Mouse (Mus musculus): ENCODE results near the gene Wnt16. TPM values are rescaled to one million over a fixed set of nuclear protein-coding genes. Genes with fewer than 3 reads are reported as not detected.

Gene Wnt16
- total and polyA plus RNA-seq, 3 experiments: 10.9 to 71.1 (median 15.9) TPM

GRCm38 (mm10) chr6:22297028-22297427 is 9.0 kb downstream of the Wnt16 start:
- in situ Hi-C loops (cut with MboI; ENCODE audit: low pct_ligation_motif_present, low pct_unique_long_range_greater_than_20kb, low sequenced_read_pairs) (no loop called here), dilution Hi-C loops (cut with MboI; ENCODE audit: extremely low pct_ligation_motif_present, extremely low pct_unique_long_range_greater_than_20kb, low sequenced_read_pairs) (no loop called here)
- Histone ChIP-seq H3K4me1 (ENCODE audit: control insufficient read depth in 1 of 2, insufficient read depth in 2 of 2) (peaks cover 3 to 14% of the 10 kb centered on the region in 2 experiments; a peak in 2 of 4 replicates), H3K4me3 (replicated peaks in 1 of 3; ENCODE audit: low read depth in 2 of 3, low read length in 2 of 3, poor library complexity in 1 of 3) (no peak overlapping the region), H3K79me2 (replicated peaks; ENCODE audit: control insufficient read depth, extremely low read depth, insufficient read depth, poor library complexity, severe bottlenecking) (peaks cover 43% of the 10 kb centered on the region), H3K36me3 (replicated peaks in 1 of 2; ENCODE audit: control insufficient read depth in 1 of 2, insufficient read depth in 1 of 2, low read length in 1 of 2) (peaks cover 38 to 51% of the 10 kb centered on the region in 2 experiments), H3K9me3 (replicated peaks; ENCODE audit: low read length) (no peaks in the 10 kb centered on the region), H3K27me3 (replicated peaks) (no peaks in the 10 kb centered on the region), H3K27ac (ENCODE audit: insufficient read depth, low read depth) (no peak overlapping the region), H3K9ac (ENCODE audit: insufficient read depth, low read depth) (no peak overlapping the region), H3K4me2 (ENCODE audit: insufficient read depth, low read depth, poor library complexity, severe bottlenecking) (no peak overlapping the region)
- DNase-seq (ENCODE audit: extremely low read depth): no peak
- TF ChIP-seq JUND (conservative IDR thresholded peaks at IDR 0.05; ENCODE audit: low read depth, low read length): no peak
- TF ChIP-seq ZMIZ1 (IDR thresholded peaks at IDR 0.05; ENCODE audit: low read depth, low read length): peak; percentile 11; the same call in 1 of the 2 replicates

DNA sequence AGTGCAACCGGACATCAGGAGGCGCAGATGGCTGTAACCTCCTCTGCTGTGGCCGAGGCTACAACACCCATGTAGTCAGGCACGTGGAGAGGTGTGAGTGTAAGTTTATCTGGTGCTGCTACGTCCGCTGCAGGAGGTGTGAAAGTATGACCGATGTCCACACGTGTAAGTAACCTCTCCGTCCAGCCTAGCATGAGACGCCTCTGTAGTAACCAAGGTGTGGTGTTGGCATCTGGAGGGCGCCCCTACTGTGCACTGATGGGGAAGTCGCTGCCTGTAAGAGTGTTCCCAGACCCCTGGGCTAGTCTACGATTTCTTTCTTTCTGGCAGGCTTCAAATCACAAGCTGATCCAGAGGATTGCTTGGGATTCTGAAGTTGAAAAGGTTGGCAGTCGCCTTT is 10.0 kb downstream of the Wnt16 start:
- dilution Hi-C loops (cut with MboI; ENCODE audit: extremely low pct_ligation_motif_present, extremely low pct_unique_long_range_greater_than_20kb, low sequenced_read_pairs): no loop called here
- H3K27me3 ChIP-seq (replicated peaks): no peaks in the 10 kb centered on the region
- TF ChIP-seq JUN (IDR thresholded peaks at IDR 0.05; ENCODE audit: insufficient read depth, low read depth, low read length) (no peak), IRF4 (IDR thresholded peaks at IDR 0.05; ENCODE audit: low read depth, low read length) (no peak), ETS1 (conservative IDR thresholded peaks at IDR 0.05; ENCODE audit: low read depth, low read length) (no peak), TBP (conservative IDR thresholded peaks at IDR 0.05; ENCODE audit: low read depth, low read length) (no peak), MAZ (IDR thresholded peaks at IDR 0.05; ENCODE audit: low read depth, low read length) (no peak), UBTF (IDR thresholded peaks at IDR 0.05; ENCODE audit: low read depth, low read length) (no peak)
- H3K27ac ChIP-seq (ENCODE audit: insufficient read depth, low read depth): no peak overlapping the region
- H3K4me3 ChIP-seq (replicated peaks in 1 of 3; ENCODE audit: low read depth in 2 of 3, low read length in 2 of 3, poor library complexity in 1 of 3): peak overlapping the region in 1 of 3 experiments; percentile 13
- H3K36me3 ChIP-seq (replicated peaks in 1 of 2; ENCODE audit: control insufficient read depth in 1 of 2, insufficient read depth in 1 of 2, low read length in 1 of 2): peaks cover 44 to 58% of the 10 kb centered on the region in 2 experiments
- in situ Hi-C loops (cut with MboI; ENCODE audit: low pct_ligation_motif_present, low pct_unique_long_range_greater_than_20kb, low sequenced_read_pairs): no loop called here
- no peak overlapping the region for H3K9ac ChIP-seq (ENCODE audit: insufficient read depth, low read depth)
- H3K4me2 ChIP-seq (ENCODE audit: insufficient read depth, low read depth, poor library complexity, severe bottlenecking): no peak overlapping the region
- no peaks in the 10 kb centered on the region for H3K9me3 ChIP-seq (replicated peaks; ENCODE audit: low read length)
- H3K79me2 ChIP-seq (replicated peaks; ENCODE audit: control insufficient read depth, extremely low read depth, insufficient read depth, poor library complexity, severe bottlenecking): peaks cover 42% of the 10 kb centered on the region
- no peak for DNase-seq (ENCODE audit: extremely low read depth)
- H3K4me1 ChIP-seq (ENCODE audit: control insufficient read depth in 1 of 2, insufficient read depth in 2 of 2): peaks cover 3 to 19% of the 10 kb centered on the region in 2 experiments; a peak in 2 of 4 replicates

GRCm38 (mm10) chr6:22325364-22326072 is 37.5 kb downstream of the Wnt16 start:
- peaks cover 16 to 54% of the 10 kb centered on the region in 2 experiments for H3K4me1 ChIP-seq (ENCODE audit: control insufficient read depth in 1 of 2, insufficient read depth in 2 of 2)
- peak; percentile 73 for DNase-seq (ENCODE audit: extremely low read depth)
- no peaks in the 10 kb centered on the region for H3K27me3 ChIP-seq (replicated peaks)
- no peaks in the 10 kb centered on the region for H3K9me3 ChIP-seq (replicated peaks; ENCODE audit: low read length)
- H3K4me2 ChIP-seq (ENCODE audit: insufficient read depth, low read depth, poor library complexity, severe bottlenecking): no peak overlapping the region
- H3K79me2 ChIP-seq (replicated peaks; ENCODE audit: control insufficient read depth, extremely low read depth, insufficient read depth, poor library complexity, severe bottlenecking): peaks cover 61% of the 10 kb centered on the region
- peaks cover 59 to 88% of the 10 kb centered on the region in 2 experiments for H3K36me3 ChIP-seq (replicated peaks in 1 of 2; ENCODE audit: control insufficient read depth in 1 of 2, insufficient read depth in 1 of 2, low read length in 1 of 2)
- no peak overlapping the region for H3K4me3 ChIP-seq (replicated peaks in 1 of 3; ENCODE audit: low read depth in 2 of 3, low read length in 2 of 3, poor library complexity in 1 of 3)
- H3K9ac ChIP-seq (ENCODE audit: insufficient read depth, low read depth): no peak overlapping the region
- dilution Hi-C loops (cut with MboI; ENCODE audit: extremely low pct_ligation_motif_present, extremely low pct_unique_long_range_greater_than_20kb, low sequenced_read_pairs): no loop called here
- in situ Hi-C loops (cut with MboI; ENCODE audit: low pct_ligation_motif_present, low pct_unique_long_range_greater_than_20kb, low sequenced_read_pairs): loop anchor here (10.0 kb wide), 1 partner anchor 169 kb away; no protein-coding TSS in a partner anchor
- no peak overlapping the region for H3K27ac ChIP-seq (ENCODE audit: insufficient read depth, low read depth)
- TF ChIP-seq UBTF (IDR thresholded peaks at IDR 0.05; ENCODE audit: low read depth, low read length): no peak
- TF ChIP-seq POLR2A (IDR thresholded peaks at IDR 0.05; ENCODE audit: low read depth, low read length): no peak
- TF ChIP-seq PAX5 (IDR thresholded peaks at IDR 0.05; ENCODE audit: low read length): no peak
- no peak for TF ChIP-seq EP300 (IDR thresholded peaks at IDR 0.05; ENCODE audit: low read length)
- 0 out of 2 replicates have a peak, but pooled peaks have one; percentile 28 for TF ChIP-seq TCF12 (IDR thresholded peaks at IDR 0.05; ENCODE audit: low read depth, low read length)
- TF ChIP-seq JUND (conservative IDR thresholded peaks at IDR 0.05; ENCODE audit: low read depth, low read length): no peak
- TF ChIP-seq ZC3H11A (IDR thresholded peaks at IDR 0.05; ENCODE audit: low read depth, low read length): peak; percentile 87
- TF ChIP-seq ZKSCAN1 (IDR thresholded peaks at IDR 0.05; ENCODE audit: borderline replicate concordance, low read depth, low read length): no peak
- TF ChIP-seq USF1 (IDR thresholded peaks at IDR 0.05; ENCODE audit: low read depth, low read length): no peak
- peak; percentile 79 to 92 for TF ChIP-seq CTCF (conservative IDR thresholded peaks at IDR 0.05 in 1 of 2, IDR thresholded peaks at IDR 0.05 in 1 of 2; ENCODE audit: low read depth in 2 of 2, low read length in 2 of 2)
- TF ChIP-seq CHD2 (IDR thresholded peaks at IDR 0.05; ENCODE audit: low read length): no peak
- no peak for TF ChIP-seq NRF1 (IDR thresholded peaks at IDR 0.05; ENCODE audit: low read depth, low read length)
- TF ChIP-seq BHLHE40 (IDR thresholded peaks at IDR 0.05; ENCODE audit: low read depth, low read length): no peak
- TF ChIP-seq USF2 (conservative IDR thresholded peaks at IDR 0.05; ENCODE audit: low read depth, low read length): no peak
- TF ChIP-seq IRF4 (IDR thresholded peaks at IDR 0.05; ENCODE audit: low read depth, low read length): 0 out of 2 replicates have a peak, but pooled peaks have one; percentile 14
- no peak for TF ChIP-seq RCOR1 (conservative IDR thresholded peaks at IDR 0.05; ENCODE audit: low read depth, low read length)
- no peak for TF ChIP-seq MAZ (IDR thresholded peaks at IDR 0.05; ENCODE audit: low read depth, low read length)
- TF ChIP-seq MYC (IDR thresholded peaks at IDR 0.05; ENCODE audit: low read depth, low read length): no peak
- TF ChIP-seq SMC3 (IDR thresholded peaks at IDR 0.05; ENCODE audit: low read depth, low read length): peak; percentile 99
- TF ChIP-seq POLR2AphosphoS2 (IDR thresholded peaks at IDR 0.05; ENCODE audit: low read depth, low read length): no peak
- no peak for TF ChIP-seq JUN (IDR thresholded peaks at IDR 0.05; ENCODE audit: insufficient read depth, low read depth, low read length)
